Mouse (Mus musculus) liver, postnatal 0 days (tissue): ENCODE measurements around the gene 1700025G04Rik.

Experiments used
- CTCF ChIP-seq: sonication (generic); IDR thresholded peaks from 2 replicates; pipeline ENCODE4 v1.5.1; 2016; ENCODE audit warnings: antibody characterized with exemption, low read depth
- EP300 ChIP-seq: IDR thresholded peaks from 2 replicates; pipeline ENCODE4 v1.6.1; 2016; ENCODE audit warnings: antibody characterized with exemption, low read depth, mild to moderate bottlenecking

GRCm38 (mm10) chr1:152139496-152139895 is 49.6 kb upstream of the 1700025G04Rik start:
- no peak for TF ChIP-seq EP300
- no peak for TF ChIP-seq CTCF
